ENCODE assay signal across 18 mouse cellular contexts in the genomic region with DNA sequence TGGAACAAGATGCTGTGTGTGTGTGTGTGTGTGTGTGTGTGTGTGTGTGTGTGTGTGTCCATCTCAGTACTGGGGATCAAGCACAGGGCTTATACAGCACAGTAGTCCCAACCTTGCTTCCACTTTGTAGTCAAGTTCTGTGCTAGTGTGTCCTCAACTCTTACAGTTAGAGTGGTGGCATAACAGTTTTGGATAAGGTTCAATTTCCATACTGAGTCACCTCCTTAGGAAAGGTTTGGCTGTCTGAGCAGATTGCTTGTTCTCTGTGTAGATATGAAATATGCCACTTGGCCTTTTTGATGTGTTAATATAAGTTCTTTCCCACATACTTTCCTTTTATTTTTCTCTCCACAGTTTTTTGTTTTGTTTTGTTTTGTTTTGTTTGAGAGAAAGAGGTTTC. TPM values are rescaled to one million over a fixed set of nuclear protein-coding genes. Genes with fewer than 3 reads are reported as not detected.
A peak's percentile ranks its signal among the peaks of the same experiment; 100 is the strongest.
DNase-seq lines count a peak whose midpoint lies in the region; TF ChIP-seq lines count a peak whose summit lies in the region.
"Had no signal": no experiment of that assay in that cellular context is flagged by ENCODE, and none has a peak within 500 bp of the region (broad histone marks: within the 10 kb centered on the region; RNA-seq: fewer than 3 reads in every experiment).

No protein-coding gene starts in this region.

- no peak for TF ChIP-seq POLR2A in lung, adult 2 months (IDR thresholded peaks at IDR 0.05; ENCODE audit: borderline replicate concordance, extremely low read depth, low read depth, low read length)

- no peak for TF ChIP-seq CTCF in lung, adult 2 months (IDR thresholded peaks at IDR 0.05; ENCODE audit: insufficient read depth, low read length)

- no peaks in the 10 kb centered on the region for H3K4me1 ChIP-seq in lung, adult 2 months (ENCODE audit: control insufficient read depth, insufficient read depth, low read length)
- H3K4me1 ChIP-seq: embryonic facial prominence, embryonic 15.5 days; heart, embryonic 10.5 days; hindbrain, embryonic 13.5 days had no signal

- no peak overlapping the region for H3K4me3 ChIP-seq in lung, adult 2 months (replicated peaks; ENCODE audit: extremely low read depth, low read depth, low read length)
- H3K4me3 ChIP-seq: embryonic facial prominence, embryonic 15.5 days; heart, embryonic 10.5 days; hindbrain, embryonic 13.5 days had no signal

- peak; percentile 38 for DNase-seq in lung, postnatal 36 days
- no peak for DNase-seq in lung, adult 2 months
- DNase-seq in 416B (ENCODE audit: low read depth) (peak; percentile 38), adipocyte (ENCODE audit: low spot score) (peak; percentile 41)
- peak; percentile 28 for DNase-seq in fibroblast of lung, adult 2 months (ENCODE audit: low read depth)
- no peak for DNase-seq in right cerebral cortex, postnatal 14 days
- no peak for DNase-seq in left cerebral cortex, postnatal 10 days (ENCODE audit: extremely low spot score in 1 of 2, low spot score in 2 of 2)
- DNase-seq: adrenal gland, postnatal 25 days; cerebellum, adult 2 months; cerebellum, postnatal 10 days; embryo, embryonic 11 days; gastrocnemius, postnatal 10 days; heart, adult 18-20 months; heart, postnatal 10 days; heart, postnatal 4 days had no signal

- intact Hi-C loops in left cerebral cortex, postnatal 10 days (cut with DNase I) = no loop called here

RNA-seq across cellular contexts. Expression of a gene that starts 13.2 kb away (rescaled TPM):
- 0.45 and 0.99 TPM in 2 replicates for polyA plus RNA-seq in lung, adult 2 months (2012; rRNA removed)
- total RNA-seq in left cerebral cortex, postnatal 10 days (2021) = 10 to 100 TPM; 13.2 to 16.2 TPM

RNA-seq across cellular contexts. Expression of a gene that starts 22.5 kb away (rescaled TPM):
- polyA plus RNA-seq in lung, adult 2 months (2012; rRNA removed) = 110 and 132 TPM in 2 replicates
- 10 to 100 TPM; 63.0 to 66.0 TPM for total RNA-seq in left cerebral cortex, postnatal 10 days (2021)

RNA-seq across cellular contexts. Expression of a gene that starts 44.4 kb away (rescaled TPM):
- polyA plus RNA-seq in lung, adult 2 months (2012; rRNA removed) = 20.1 and 20.3 TPM in 2 replicates
- 1 to 10 TPM; 5.5 to 6.1 TPM for total RNA-seq in left cerebral cortex, postnatal 10 days (2021)

RNA-seq across cellular contexts. Expression of a gene that starts 45.5 kb away (rescaled TPM):
- polyA plus RNA-seq in lung, adult 2 months (2012; rRNA removed) = 171 and 192 TPM in 2 replicates
- total RNA-seq in left cerebral cortex, postnatal 10 days (2021) = 10 to 100 TPM; 84.3 to 85.3 TPM

RNA-seq across cellular contexts. Expression of a gene that starts 55.3 kb away (rescaled TPM):
- polyA plus RNA-seq in lung, adult 2 months (2012; rRNA removed) = 31.5 and 37.6 TPM in 2 replicates
- 10 to 100 TPM; 14.2 to 14.9 TPM for total RNA-seq in left cerebral cortex, postnatal 10 days (2021)

Comparison
In these comparisons a context has a peak if more than half of its experiments do, and no peak if none do; other contexts are left out.
1. DNase-seq: peak in lung, postnatal 36 days (single experiment), 416B (single experiment), adipocyte (single experiment) and fibroblast of lung, adult 2 months (single experiment); none in lung, adult 2 months (single experiment), right cerebral cortex, postnatal 14 days (single experiment) and left cerebral cortex, postnatal 10 days (0 of 2).